Comparison of ENCODE assay signal across 23 mouse cellular contexts in the genomic region with DNA sequence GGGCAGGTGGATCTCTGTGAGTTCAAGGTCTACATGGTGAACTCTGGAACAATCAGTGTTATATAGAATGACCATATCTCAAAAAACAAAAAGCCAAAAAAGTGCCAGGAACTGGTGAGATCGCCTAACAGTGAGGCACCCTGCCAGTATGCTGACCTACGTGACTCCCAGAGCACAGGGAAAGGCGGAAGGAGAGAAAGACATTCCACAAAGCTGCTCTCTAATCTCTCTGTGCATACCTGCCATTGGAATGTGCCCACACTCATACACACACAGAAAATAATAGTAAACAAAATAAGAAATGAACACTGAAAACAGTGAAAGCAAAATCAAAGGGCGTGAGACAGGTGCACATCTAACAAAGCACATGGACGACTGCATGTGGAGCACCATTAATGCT. TPM values are rescaled to one million over a fixed set of nuclear protein-coding genes. Genes with fewer than 3 reads are reported as not detected.
DNase-seq lines count a peak whose midpoint lies in the region; ATAC-seq and TF ChIP-seq lines count a peak whose summit lies in the region.
"Had no signal": no experiment of that assay in that cellular context is flagged by ENCODE, and none has a peak within 500 bp of the region (broad histone marks: within the 10 kb centered on the region; RNA-seq: fewer than 3 reads in every experiment).

No protein-coding gene starts in this region.

- H3K27ac ChIP-seq in heart, embryonic 13.5 days (replicated peaks), result peak overlapping the region; percentile 30; the same call in 1 of the 2 replicates
- peak overlapping the region; percentile 68 for H3K27ac ChIP-seq in heart, embryonic 15.5 days
- peak overlapping the region; percentile 59 for H3K27ac ChIP-seq in heart, postnatal 0 days (ENCODE audit: low read depth)
- H3K27ac ChIP-seq: embryonic facial prominence, embryonic 13.5 days; embryonic facial prominence, embryonic 15.5 days; forebrain, embryonic 10.5 days; forebrain, embryonic 12.5 days had no signal

- no peak for TF ChIP-seq CTCF in heart, postnatal 0 days (IDR thresholded peaks at IDR 0.05; ENCODE audit: low read depth)

- H3K9ac ChIP-seq in heart, embryonic 13.5 days, result peak overlapping the region; percentile 24; the same call in 1 of the 2 replicates
- no peak overlapping the region for H3K9ac ChIP-seq in heart, embryonic 15.5 days
- no peak overlapping the region for H3K9ac ChIP-seq in heart, postnatal 0 days (replicated peaks; ENCODE audit: low read depth, low read length)
- H3K9ac ChIP-seq: embryonic facial prominence, embryonic 13.5 days; embryonic facial prominence, embryonic 15.5 days; forebrain, embryonic 12.5 days had no signal

- TF ChIP-seq EP300 in heart, postnatal 0 days (IDR thresholded peaks at IDR 0.05; ENCODE audit: low read depth), result no peak

- no peak for ATAC-seq in heart, embryonic 13.5 days (ENCODE audit: extremely low read depth, insufficient number of reproducible peaks, low FRiP score, low TSS enrichment)
- peak; percentile 80; the same call in 1 of the 2 replicates for ATAC-seq in heart, embryonic 15.5 days (replicated peaks; ENCODE audit: insufficient number of reproducible peaks, insufficient read depth, low FRiP score, low read depth)
- ATAC-seq in heart, postnatal 0 days (ENCODE audit: insufficient read depth, low read depth), result peak; percentile 75; the same call in 1 of the 2 replicates
- ATAC-seq: forebrain, embryonic 14.5 days had no signal

- intact Hi-C loops in heart, postnatal 25 days (cut with DNase I), result no loop called here

- no peaks in the 10 kb centered on the region for H3K27me3 ChIP-seq in heart, embryonic 13.5 days (replicated peaks)
- no peaks in the 10 kb centered on the region for H3K27me3 ChIP-seq in heart, embryonic 15.5 days
- no peaks in the 10 kb centered on the region for H3K27me3 ChIP-seq in heart, postnatal 0 days (ENCODE audit: control insufficient read depth, insufficient read depth, low read length)
- H3K27me3 ChIP-seq: embryonic facial prominence, embryonic 13.5 days; embryonic facial prominence, embryonic 15.5 days; forebrain, embryonic 12.5 days had no signal

- no peak overlapping the region for H3K4me2 ChIP-seq in heart, embryonic 13.5 days
- no peak overlapping the region for H3K4me2 ChIP-seq in heart, embryonic 15.5 days
- no peak overlapping the region for H3K4me2 ChIP-seq in heart, postnatal 0 days (ENCODE audit: low read depth, low read length)
- H3K4me2 ChIP-seq: embryonic facial prominence, embryonic 13.5 days; embryonic facial prominence, embryonic 15.5 days; forebrain, embryonic 12.5 days had no signal

- H3K4me1 ChIP-seq in heart, embryonic 13.5 days, result peaks cover 18% of the 10 kb centered on the region
- peaks cover 13% of the 10 kb centered on the region for H3K4me1 ChIP-seq in heart, embryonic 15.5 days (replicated peaks)
- H3K4me1 ChIP-seq in heart, postnatal 0 days (ENCODE audit: control insufficient read depth, insufficient read depth), result peaks cover 6% of the 10 kb centered on the region
- H3K4me1 ChIP-seq: embryonic facial prominence, embryonic 13.5 days; embryonic facial prominence, embryonic 15.5 days; forebrain, embryonic 10.5 days; forebrain, embryonic 12.5 days had no signal

- 56% methylated on average over 5 of the region's 5 CpGs for WGBS in heart, embryonic 13.5 days
- WGBS in heart, embryonic 15.5 days, result 59% methylated on average over 5 of the region's 5 CpGs
- 42% methylated on average over 5 of the region's 5 CpGs for WGBS in heart, postnatal 0 days

- H3K4me3 ChIP-seq in heart, embryonic 13.5 days, result no peak overlapping the region
- no peak overlapping the region for H3K4me3 ChIP-seq in heart, embryonic 15.5 days
- H3K4me3 ChIP-seq in heart, postnatal 0 days (ENCODE audit: low read depth, low read length), result no peak overlapping the region
- H3K4me3 ChIP-seq: embryonic facial prominence, embryonic 13.5 days; embryonic facial prominence, embryonic 15.5 days; erythroblast, embryonic 14.5 days; forebrain, embryonic 10.5 days; forebrain, embryonic 12.5 days had no signal

- no peaks in the 10 kb centered on the region for H3K9me3 ChIP-seq in heart, embryonic 13.5 days
- no peaks in the 10 kb centered on the region for H3K9me3 ChIP-seq in heart, embryonic 15.5 days (replicated peaks)
- no peaks in the 10 kb centered on the region for H3K9me3 ChIP-seq in heart, postnatal 0 days (replicated peaks; ENCODE audit: control insufficient read depth, low read length)
- H3K9me3 ChIP-seq: embryonic facial prominence, embryonic 13.5 days; embryonic facial prominence, embryonic 15.5 days; forebrain, embryonic 10.5 days; forebrain, embryonic 12.5 days had no signal

- H3K36me3 ChIP-seq in heart, embryonic 13.5 days, result peaks cover 78% of the 10 kb centered on the region
- H3K36me3 ChIP-seq in heart, embryonic 15.5 days, result peaks cover 32% of the 10 kb centered on the region; the same call in 1 of the 2 replicates
- peaks cover 53% of the 10 kb centered on the region for H3K36me3 ChIP-seq in heart, postnatal 0 days (replicated peaks; ENCODE audit: control insufficient read depth, insufficient read depth, low read length)

- DNase-seq in heart, adult 8-10 months (ENCODE audit: low spot score), result no peak
- no peak for DNase-seq in heart, adult 9 months (ENCODE audit: low spot score in 2 of 2)
- DNase-seq in heart, postnatal 0 days (ENCODE audit: low spot score), result peak; percentile 42
- DNase-seq in heart, postnatal 25 days (ENCODE audit: low spot score), result no peak
- DNase-seq: adrenal gland, adult 2 months; adrenal gland, postnatal 10 days; adrenal gland, postnatal 25 days; cerebellum, adult 11 months; cerebellum, adult 18-20 months; cerebellum, adult 8-10 months; cerebellum, adult 9-11 months; cerebellum, postnatal 14 days; cerebellum, postnatal 36 days; embryo, embryonic 11 days had no signal

RNA-seq across cellular contexts. Expression of a gene that starts 35.4 kb away (rescaled TPM):
- polyA plus RNA-seq in heart, embryonic 13.5 days (2015; fragmentation: Nextera tagmentation; extraction: Ambion mirVana), result 82.5 and 91.4 TPM in 2 replicates
- total RNA-seq in heart, adult 8-10 months (2022), result 10 to 100 TPM; 36.3 to 41.1 (median 40.7) TPM
- 87.0 and 88.0 TPM in 2 replicates for polyA plus RNA-seq in heart, embryonic 15.5 days (2015; fragmentation: Nextera tagmentation; extraction: Ambion mirVana)
- total RNA-seq in heart, postnatal 0 days (2014; rRNA removed; ENCODE audit: low replicate concordance), result 17.8 and 39.1 TPM in 2 replicates
- 85.1 and 90.9 TPM in 2 replicates for polyA plus RNA-seq in heart, postnatal 0 days (2015; fragmentation: Nextera tagmentation; extraction: Ambion mirVana)
- 10 to 100 TPM; 28.4 to 34.6 TPM for total RNA-seq in heart, postnatal 25 days (2021)

RNA-seq across cellular contexts. Expression of a gene that starts 35.4 kb away (rescaled TPM):
- 9.3 and 10.1 TPM in 2 replicates for polyA plus RNA-seq in heart, embryonic 13.5 days (2015; fragmentation: Nextera tagmentation; extraction: Ambion mirVana)
- 10 to 100 TPM; 48.3 to 63.3 (median 50.8) TPM for total RNA-seq in heart, adult 8-10 months (2022)
- polyA plus RNA-seq in heart, embryonic 15.5 days (2015; fragmentation: Nextera tagmentation; extraction: Ambion mirVana), result 10.4 and 12.7 TPM in 2 replicates
- 33.2 and 38.8 TPM in 2 replicates for total RNA-seq in heart, postnatal 0 days (2014; rRNA removed; ENCODE audit: low replicate concordance)
- polyA plus RNA-seq in heart, postnatal 0 days (2015; fragmentation: Nextera tagmentation; extraction: Ambion mirVana), result 11.0 and 12.1 TPM in 2 replicates
- 10 to 100 TPM; 37.2 to 38.5 TPM for total RNA-seq in heart, postnatal 25 days (2021)

RNA-seq across cellular contexts. Expression of a gene that starts 59.0 kb away (rescaled TPM):
- polyA plus RNA-seq in heart, embryonic 13.5 days (2015; fragmentation: Nextera tagmentation; extraction: Ambion mirVana), result 1.8 TPM in 2 replicates
- 1 to 10 TPM in 3 of 4 experiments, under 1 TPM in 1; 0.88 to 1.1 (median 1.1) TPM for total RNA-seq in heart, adult 8-10 months (2022)
- polyA plus RNA-seq in heart, embryonic 15.5 days (2015; fragmentation: Nextera tagmentation; extraction: Ambion mirVana), result 5.3 and 10.2 TPM in 2 replicates
- 7.8 and 8.1 TPM in 2 replicates for total RNA-seq in heart, postnatal 0 days (2014; rRNA removed; ENCODE audit: low replicate concordance)
- 1.1 and 1.2 TPM in 2 replicates for polyA plus RNA-seq in heart, postnatal 0 days (2015; fragmentation: Nextera tagmentation; extraction: Ambion mirVana)
- 1 to 10 TPM; 1.8 to 2.0 TPM for total RNA-seq in heart, postnatal 25 days (2021)
- total RNA-seq: common myeloid progenitor, adult 5-6 weeks had no signal
- polyA plus RNA-seq: forebrain, embryonic 14.5 days had no signal
